Mouse (Mus musculus) embryonic facial prominence, embryonic 13.5 days (tissue): ENCODE results near the gene Sh3gl2. TPM values are rescaled to one million over a fixed set of nuclear protein-coding genes. Genes with fewer than 3 reads are reported as not detected.

Source experiments
- ATAC-seq: fragments of 200-750 bp; cut with Nextera tagmentation; 2 replicates; pipeline ENCODE4 v1.8.0; 2017; ENCODE audit warnings: low read depth; ENCODE audit not compliant: insufficient number of reproducible peaks, insufficient read depth, low FRiP score, low TSS enrichment
- H3K27ac ChIP-seq: fragments of 300-500 bp; sonication (generic); 2 replicates; pipeline ENCODE4 v1.5.1; 2015; ENCODE audit warnings: moderate library complexity, mild to moderate bottlenecking, inconsistent platforms
- H3K27me3 ChIP-seq: fragments of 300-500 bp; sonication (generic); 2 replicates; pipeline ENCODE4 v1.6.1; 2015; ENCODE audit warnings: mild to moderate bottlenecking, inconsistent platforms
- H3K36me3 ChIP-seq: fragments of 300-500 bp; sonication (generic); 2 replicates; pipeline ENCODE4 v1.6.1; 2015; ENCODE audit warnings: mild to moderate bottlenecking, inconsistent platforms
- H3K4me1 ChIP-seq: fragments of 300-500 bp; sonication (generic); 2 replicates; pipeline ENCODE4 v1.6.1; 2015; ENCODE audit warnings: inconsistent platforms
- H3K4me2 ChIP-seq: fragments of 300-500 bp; sonication (generic); 2 replicates; pipeline ENCODE4 v1.6.1; 2015; ENCODE audit warnings: moderate library complexity, mild to moderate bottlenecking, inconsistent platforms
- H3K4me3 ChIP-seq: fragments of 300-500 bp; sonication (generic); 2 replicates; pipeline ENCODE4 v1.5.1; 2015; ENCODE audit warnings: mild to moderate bottlenecking, inconsistent platforms
- H3K9ac ChIP-seq: fragments of 300-500 bp; sonication (generic); 2 replicates; pipeline ENCODE4 v1.6.1; 2015; ENCODE audit warnings: mild to moderate bottlenecking, inconsistent platforms
- H3K9me3 ChIP-seq: fragments of 300-500 bp; sonication (generic); 2 replicates; pipeline ENCODE4 v1.6.1; 2016; ENCODE audit warnings: inconsistent platforms
- WGBS: fragments of 180-500 bp; shearing (Covaris S2); methylation state at CpG from one replicate; pipeline ENCODE4 v1.1.7; 2015; ENCODE audit warnings: mixed read lengths; 5-methylcytosine and 5-hydroxymethylcytosine counted together
- polyA plus RNA-seq: library from polyadenylated mRNA; unstranded; fragments of >200 nt; fragmentation: Nextera tagmentation; extraction: Ambion mirVana; gene quantifications from 2 replicates; pipeline ENCODE4 v1.2.1, GENCODE M21; 2015

Sh3gl2 gene
- polyA plus RNA-seq, 1 experiment from 2014 or later: 6.1 TPM

- Histone ChIP-seq H3K27ac (no peak overlapping the region), H3K27me3 (no peaks in the 10 kb centered on the region), H3K9me3 (no peaks in the 10 kb centered on the region), H3K9ac (no peak overlapping the region), H3K4me1 (no peaks in the 10 kb centered on the region), H3K4me2 (no peak overlapping the region), H3K36me3 (no peaks in the 10 kb centered on the region), H3K4me3 (no peak overlapping the region)
- 72% methylated on average over 6 of the region's 6 CpGs for WGBS
- ATAC-seq: no peak
Measured at GRCm38 (mm10) chr4:85325454-85325853, 120.5 kb downstream of the Sh3gl2 start.

GRCm38 (mm10) chr4:85326052-85326451, 121.1 kb downstream of the Sh3gl2 start:
- WGBS: 80% methylated on average over 1 of the region's 1 CpGs
- H3K9ac ChIP-seq: no peak overlapping the region
- H3K4me3 ChIP-seq: no peak overlapping the region
- no peaks in the 10 kb centered on the region for H3K36me3 ChIP-seq
- no peak overlapping the region for H3K4me2 ChIP-seq
- H3K27me3 ChIP-seq: no peaks in the 10 kb centered on the region
- no peaks in the 10 kb centered on the region for H3K9me3 ChIP-seq
- ATAC-seq: no peak
- no peak overlapping the region for H3K27ac ChIP-seq
- no peaks in the 10 kb centered on the region for H3K4me1 ChIP-seq

- 62% methylated on average over 4 of the region's 4 CpGs for WGBS
- no peaks in the 10 kb centered on the region for H3K27me3 ChIP-seq
- H3K4me3 ChIP-seq: no peak overlapping the region
- no peak for ATAC-seq
- no peaks in the 10 kb centered on the region for H3K36me3 ChIP-seq
- H3K9ac ChIP-seq: no peak overlapping the region
- H3K27ac ChIP-seq: no peak overlapping the region
- no peaks in the 10 kb centered on the region for H3K4me1 ChIP-seq
- H3K9me3 ChIP-seq: no peaks in the 10 kb centered on the region
- H3K4me2 ChIP-seq: no peak overlapping the region
Measured at GRCm38 (mm10) chr4:85334688-85335200, 129.8 kb downstream of the Sh3gl2 start.

- Histone ChIP-seq H3K36me3 (no peaks in the 10 kb centered on the region), H3K4me1 (no peaks in the 10 kb centered on the region), H3K27me3 (no peaks in the 10 kb centered on the region), H3K4me2 (no peak overlapping the region), H3K27ac (no peak overlapping the region), H3K4me3 (no peak overlapping the region), H3K9me3 (no peaks in the 10 kb centered on the region), H3K9ac (no peak overlapping the region)
- no peak for ATAC-seq
Measured at GRCm38 (mm10) chr4:85336356-85336755, 131.4 kb downstream of the Sh3gl2 start.

GRCm38 (mm10) chr4:85339126-85339525, 134.2 kb downstream of the Sh3gl2 start:
- Histone ChIP-seq H3K4me2 (no peak overlapping the region), H3K36me3 (no peaks in the 10 kb centered on the region), H3K27me3 (no peaks in the 10 kb centered on the region), H3K9me3 (no peaks in the 10 kb centered on the region), H3K4me1 (no peaks in the 10 kb centered on the region), H3K27ac (no peak overlapping the region), H3K4me3 (no peak overlapping the region), H3K9ac (no peak overlapping the region)
- no peak for ATAC-seq
- 83% methylated on average over 5 of the region's 5 CpGs for WGBS

- no peaks in the 10 kb centered on the region for H3K27me3 ChIP-seq
- H3K27ac ChIP-seq: no peak overlapping the region
- 80% methylated on average over 6 of the region's 6 CpGs for WGBS
- no peaks in the 10 kb centered on the region for H3K4me1 ChIP-seq
- H3K4me3 ChIP-seq: no peak overlapping the region
- H3K9me3 ChIP-seq: no peaks in the 10 kb centered on the region
- H3K36me3 ChIP-seq: no peaks in the 10 kb centered on the region
- no peak for ATAC-seq
- H3K9ac ChIP-seq: no peak overlapping the region
- no peak overlapping the region for H3K4me2 ChIP-seq
Measured at GRCm38 (mm10) chr4:85340686-85341085, 135.8 kb downstream of the Sh3gl2 start.

GRCm38 (mm10) chr4:85345911-85346310, 141.0 kb downstream of the Sh3gl2 start:
- no peaks in the 10 kb centered on the region for H3K9me3 ChIP-seq
- H3K27me3 ChIP-seq: no peaks in the 10 kb centered on the region
- no peaks in the 10 kb centered on the region for H3K36me3 ChIP-seq
- H3K9ac ChIP-seq: no peak overlapping the region
- no peak overlapping the region for H3K27ac ChIP-seq
- H3K4me3 ChIP-seq: no peak overlapping the region
- 83% methylated on average over 6 of the region's 6 CpGs for WGBS
- H3K4me2 ChIP-seq: no peak overlapping the region
- H3K4me1 ChIP-seq: no peaks in the 10 kb centered on the region
- ATAC-seq: no peak

GRCm38 (mm10) chr4:85348079-85348643, 143.2 kb downstream of the Sh3gl2 start:
- no peak overlapping the region for H3K27ac ChIP-seq
- WGBS: 64% methylated on average over 8 of the region's 8 CpGs
- no peaks in the 10 kb centered on the region for H3K27me3 ChIP-seq
- no peak for ATAC-seq
- no peaks in the 10 kb centered on the region for H3K4me1 ChIP-seq
- no peak overlapping the region for H3K9ac ChIP-seq
- no peak overlapping the region for H3K4me2 ChIP-seq
- H3K4me3 ChIP-seq: no peak overlapping the region
- H3K36me3 ChIP-seq: no peaks in the 10 kb centered on the region
- no peaks in the 10 kb centered on the region for H3K9me3 ChIP-seq

GRCm38 (mm10) chr4:85362661-85363060, 157.7 kb downstream of the Sh3gl2 start:
- no peak overlapping the region for H3K27ac ChIP-seq
- H3K9me3 ChIP-seq: no peaks in the 10 kb centered on the region
- H3K4me2 ChIP-seq: no peak overlapping the region
- H3K9ac ChIP-seq: no peak overlapping the region
- H3K36me3 ChIP-seq: no peaks in the 10 kb centered on the region
- no peak overlapping the region for H3K4me3 ChIP-seq
- no peak for ATAC-seq
- H3K27me3 ChIP-seq: no peaks in the 10 kb centered on the region
- 72% methylated on average over 3 of the region's 3 CpGs for whole genome bisulfite sequencing
- H3K4me1 ChIP-seq: peaks cover 3% of the 10 kb centered on the region; the same call in 1 of the 2 replicates

GRCm38 (mm10) chr4:85363205-85363604, 158.3 kb downstream of the Sh3gl2 start:
- Histone ChIP-seq H3K4me3 (no peak overlapping the region), H3K27ac (peak overlapping the region; percentile 29; the same call in 1 of the 2 replicates), H3K4me2 (no peak overlapping the region), H3K9ac (no peak overlapping the region), H3K27me3 (no peaks in the 10 kb centered on the region), H3K36me3 (no peaks in the 10 kb centered on the region), H3K9me3 (no peaks in the 10 kb centered on the region), H3K4me1 (peaks cover 3% of the 10 kb centered on the region; the same call in 1 of the 2 replicates)
- no peak for ATAC-seq
- WGBS: 71% methylated on average over 4 of the region's 4 CpGs

- H3K27ac ChIP-seq: no peak overlapping the region
- no peak overlapping the region for H3K9ac ChIP-seq
- no peaks in the 10 kb centered on the region for H3K36me3 ChIP-seq
- no peaks in the 10 kb centered on the region for H3K4me1 ChIP-seq
- no peak for ATAC-seq
- WGBS: 57% methylated on average over 6 of the region's 6 CpGs
- no peaks in the 10 kb centered on the region for H3K27me3 ChIP-seq
- H3K4me3 ChIP-seq: no peak overlapping the region
- no peaks in the 10 kb centered on the region for H3K9me3 ChIP-seq
- H3K4me2 ChIP-seq: no peak overlapping the region
Measured at GRCm38 (mm10) chr4:85371036-85371435, 166.1 kb downstream of the Sh3gl2 start.

- ATAC-seq: no peak
- WGBS: 87% methylated on average over 4 of the region's 4 CpGs
- Histone ChIP-seq H3K4me2 (no peak overlapping the region), H3K27ac (no peak overlapping the region), H3K36me3 (no peaks in the 10 kb centered on the region), H3K9me3 (no peaks in the 10 kb centered on the region), H3K4me3 (no peak overlapping the region), H3K9ac (no peak overlapping the region), H3K4me1 (no peaks in the 10 kb centered on the region), H3K27me3 (no peaks in the 10 kb centered on the region)
Measured at GRCm38 (mm10) chr4:85374801-85375200, 169.9 kb downstream of the Sh3gl2 start.
